Mouse (Mus musculus) liver, postnatal 0 days (tissue): ENCODE results near the gene 1700029J07Rik. TPM values are rescaled to one million over a fixed set of nuclear protein-coding genes. Genes with fewer than 3 reads are reported as not detected.
A peak's percentile ranks its signal among the peaks of the same experiment; 100 is the strongest.

ENCODE experiments used
- ATAC-seq: fragments of 200-750 bp; cut with Nextera tagmentation; 2 replicates; pipeline ENCODE4 v1.8.0; 2017; ENCODE audit warnings: mild to moderate bottlenecking, moderate library complexity
- DNase-seq: peaks from one replicate; pipeline ENCODE4 v3.0.0-alpha.2; 2016
- H3K27ac ChIP-seq: fragments of 300-500 bp; sonication (generic); 2 replicates; pipeline ENCODE4 v1.5.1; 2014; ENCODE audit warnings: antibody characterized with exemption, moderate library complexity, mild to moderate bottlenecking, low read depth
- H3K27me3 ChIP-seq: fragments of 300-500 bp; sonication (generic); 2 replicates; pipeline ENCODE4 v1.6.1; 2014; ENCODE audit warnings: low read length, control low read depth, mixed read lengths; ENCODE audit not compliant: insufficient read depth
- H3K36me3 ChIP-seq: fragments of 300-500 bp; sonication (generic); replicated peaks from 2 replicates; pipeline ENCODE4 v1.6.1; 2014; ENCODE audit warnings: mild to moderate bottlenecking, control low read depth, low read length, moderate library complexity, mixed read lengths; ENCODE audit not compliant: insufficient read depth
- H3K4me1 ChIP-seq: fragments of 300-500 bp; sonication (generic); 2 replicates; pipeline ENCODE4 v1.6.1; 2014; ENCODE audit warnings: antibody characterized with exemption, mild to moderate bottlenecking, control low read depth; ENCODE audit not compliant: insufficient read depth
- H3K4me2 ChIP-seq: fragments of 300-500 bp; sonication (generic); 2 replicates; pipeline ENCODE4 v1.6.1; 2014; ENCODE audit warnings: low read depth, mild to moderate bottlenecking, low read length, moderate library complexity, mixed read lengths
- H3K4me3 ChIP-seq: fragments of 300-500 bp; sonication (generic); 2 replicates; pipeline ENCODE4 v1.5.1; 2014; ENCODE audit warnings: low read depth, low read length
- H3K9ac ChIP-seq: fragments of 300-500 bp; sonication (generic); replicated peaks from 2 replicates; pipeline ENCODE4 v1.6.1; 2014; ENCODE audit warnings: mild to moderate bottlenecking, moderate library complexity
- H3K9me3 ChIP-seq: fragments of 300-500 bp; sonication (generic); 2 replicates; pipeline ENCODE4 v1.6.1; 2016; ENCODE audit warnings: mild to moderate bottlenecking, control low read depth, low read length, mixed read lengths
- CTCF ChIP-seq: sonication (generic); IDR thresholded peaks from 2 replicates; pipeline ENCODE4 v1.5.1; 2016; ENCODE audit warnings: antibody characterized with exemption, low read depth
- EP300 ChIP-seq: IDR thresholded peaks from 2 replicates; pipeline ENCODE4 v1.6.1; 2016; ENCODE audit warnings: antibody characterized with exemption, low read depth, mild to moderate bottlenecking
- WGBS: fragments of 180-500 bp; shearing (Covaris S2); extraction: QIAGEN DNeasy Blood & Tissue Kit; methylation state at CpG from one replicate; pipeline ENCODE4 v1.1.7; 2014; ENCODE audit not compliant: insufficient replicate concordance; 5-methylcytosine and 5-hydroxymethylcytosine counted together
- polyA plus RNA-seq: library from polyadenylated mRNA; unstranded; fragments of >200 nt; fragmentation: Nextera tagmentation; extraction: Ambion mirVana; gene quantifications from 2 replicates; pipeline ENCODE4 v1.2.1, GENCODE M21; 2015

1700029J07Rik gene
- polyA plus RNA-seq, 1 experiment from 2014 or later, result 0.62 TPM

- Histone ChIP-seq H3K4me3 (peak overlapping the region; percentile 20; the same call in 1 of the 2 replicates), H3K9ac (peak overlapping the region; percentile 34; the same call in 1 of the 2 replicates), H3K4me2 (peak overlapping the region; percentile 62), H3K27me3 (no peaks in the 10 kb centered on the region), H3K27ac (peak overlapping the region; percentile 4; the same call in 1 of the 2 replicates), H3K4me1 (no peaks in the 10 kb centered on the region; the same call in 1 of the 2 replicates), H3K36me3 (no peaks in the 10 kb centered on the region), H3K9me3 (no peaks in the 10 kb centered on the region)
- no peak for TF ChIP-seq CTCF
- no peak for TF ChIP-seq EP300
- peak; percentile 47; the same call in 1 of the 2 replicates for ATAC-seq
- WGBS, result 69% methylated on average over 2 of the region's 2 CpGs
- DNase-seq, result no peak
These were observed 35.3 kb upstream of the 1700029J07Rik start for GRCm38 (mm10) chr8:46010306-46010705.

GRCm38 (mm10) chr8:46007050-46007672, 32.1 kb upstream of the 1700029J07Rik start:
- ATAC-seq (peak; percentile 62), DNase-seq (no peak)
- H3K27me3 ChIP-seq, result no peaks in the 10 kb centered on the region
- H3K27ac ChIP-seq, result no peak overlapping the region
- H3K4me1 ChIP-seq, result no peaks in the 10 kb centered on the region; the same call in 1 of the 2 replicates
- H3K4me3 ChIP-seq, result no peak overlapping the region
- no peak overlapping the region for H3K4me2 ChIP-seq
- no peak for TF ChIP-seq EP300
- TF ChIP-seq CTCF, result no peak
- WGBS, result 53% methylated on average over 3 of the region's 3 CpGs
- H3K36me3 ChIP-seq, result no peaks in the 10 kb centered on the region
- no peak overlapping the region for H3K9ac ChIP-seq
- no peaks in the 10 kb centered on the region for H3K9me3 ChIP-seq

GRCm38 (mm10) chr8:46005596-46005995, 30.5 kb upstream of the 1700029J07Rik start, which contains the start of gene Ankrd37:
Gene Ankrd37, minus strand, starts transcription at chr8:46005707.
- no peak within 1 kb of the TSS for H3K4me2 ChIP-seq
- no peak within 1 kb of the TSS for H3K4me3 ChIP-seq
- WGBS, result 49% methylated on average over 4 of the region's 4 CpGs
- DNase-seq (no peak), ATAC-seq (no peak)
- H3K36me3 ChIP-seq, result no peaks in the 10 kb centered on the region
- TF ChIP-seq CTCF (no peak), EP300 (no peak)
- H3K27me3 ChIP-seq, result no peaks in the 10 kb centered on the region
- H3K9me3 ChIP-seq, result no peaks in the 10 kb centered on the region
- H3K4me1 ChIP-seq, result peaks cover 2% of the 10 kb centered on the region
- H3K9ac ChIP-seq, result no peak within 1 kb of the TSS
- H3K27ac ChIP-seq, result no peak within 1 kb of the TSS

GRCm38 (mm10) chr8:45999784-46000705, 25.0 kb upstream of the 1700029J07Rik start:
- Histone ChIP-seq H3K9ac (peak overlapping the region; percentile 78), H3K4me3 (peak overlapping the region; percentile 67), H3K27me3 (no peaks in the 10 kb centered on the region), H3K9me3 (no peaks in the 10 kb centered on the region), H3K36me3 (peaks cover 20% of the 10 kb centered on the region), H3K27ac (peak overlapping the region; percentile 94), H3K4me2 (peak overlapping the region; percentile 94), H3K4me1 (peaks cover 11% of the 10 kb centered on the region)
- 5% methylated on average over 54 of the region's 55 CpGs for WGBS
- no peak for TF ChIP-seq CTCF
- TF ChIP-seq EP300, result peak; percentile 1; the same call in 1 of the 2 replicates
- DNase-seq, result peak; percentile 99
- peak; percentile 99 for ATAC-seq

GRCm38 (mm10) chr8:45999138-45999783, 24.2 kb upstream of the 1700029J07Rik start, which contains the start of gene Lrp2bp:
Gene Lrp2bp, plus strand, starts transcription at chr8:45999303.
- Histone ChIP-seq H3K27me3 (no peaks in the 10 kb centered on the region), H3K4me3 (peak within 1 kb of the TSS; percentile 67), H3K36me3 (peaks cover 20% of the 10 kb centered on the region), H3K4me1 (peaks cover 11% of the 10 kb centered on the region), H3K9me3 (no peaks in the 10 kb centered on the region), H3K9ac (peak within 1 kb of the TSS; percentile 78), H3K4me2 (peak within 1 kb of the TSS; percentile 94), H3K27ac (peak within 1 kb of the TSS; percentile 94)
- WGBS, result 6% methylated on average over 22 of the region's 22 CpGs
- DNase-seq, result peak; percentile 33
- TF ChIP-seq CTCF, result no peak; the same call in 1 of the 2 replicates
- ATAC-seq, result peak; percentile 11; the same call in 1 of the 2 replicates
